Mouse (Mus musculus) T-helper 17 cell (primary cell): Measurements from ENCODE around the gene Nprl2.

Source experiments
- in situ Hi-C, 2 experiments: fragments of 300-600 bp; cut with MboI, MseI; formaldehyde crosslinking; loops; 1 replicate in 1 of 2; 2 replicates in 1 of 2; pipeline ENCODE4 v1.15.1; 2025; ENCODE audit warnings: high pct_unique_total_duplicates in 2 of 2

Gene Nprl2

GRCm38 (mm10) chr9:107533791-107534407 is 8.1 kb upstream of the Nprl2 start, which contains the start of gene Tmem115:
Gene Tmem115, plus strand, starts transcription at chr9:107533945.
- in situ Hi-C loops: loop anchor here (10.0 to 25.0 kb wide), 3 partner anchors 1089 to 1553 kb away; partner anchors contain the start of genes Abhd14a (in 1 of the 2), Abhd14b (in 1 of the 2), Ccdc51 (in 1 of the 2) and Plxnb1 (in 1 of the 2)

- in situ Hi-C loops: loop anchor here (5.0 to 25.0 kb wide), 4 partner anchors 232 to 1553 kb away; partner anchors contain the start of genes Abhd14a (in 1 of the 2), Abhd14b (in 1 of the 2), Ccdc51 (in 1 of the 2) and Plxnb1 (in 1 of the 2)
These were observed 7.4 kb upstream of the Nprl2 start for GRCm38 (mm10) chr9:107534408-107535202.

GRCm38 (mm10) chr9:107538231-107538630 is 3.8 kb upstream of the Nprl2 start:
- in situ Hi-C loops: loop anchor here (5.0 to 25.0 kb wide), 4 partner anchors 236 to 1549 kb away; partner anchors contain the start of genes Abhd14a (in 1 of the 2), Abhd14b (in 1 of the 2), Ccdc51 (in 1 of the 2) and Plxnb1 (in 1 of the 2)

- in situ Hi-C loops: loop anchor here (5.0 to 25.0 kb wide), 4 partner anchors 236 to 1549 kb away; partner anchors contain the start of genes Abhd14a (in 1 of the 2), Abhd14b (in 1 of the 2), Ccdc51 (in 1 of the 2) and Plxnb1 (in 1 of the 2)
These were observed 3.3 kb upstream of the Nprl2 start for GRCm38 (mm10) chr9:107538711-107539110.

GRCm38 (mm10) chr9:107539940-107540339 is 2.1 kb upstream of the Nprl2 start:
- in situ Hi-C loops: loop anchor here (5.0 to 25.0 kb wide), 4 partner anchors 238 to 1547 kb away; partner anchors contain the start of genes Abhd14a (in 1 of the 2), Abhd14b (in 1 of the 2), Ccdc51 (in 1 of the 2) and Plxnb1 (in 1 of the 2)

- in situ Hi-C loops: loop anchor here (25.0 kb wide), 2 partner anchors 1353 to 1547 kb away; partner anchors contain the start of genes Ccdc51 (in 1 of the 2), Plxnb1 (in 1 of the 2), Ppm1m (in 1 of the 2) and Tma7 (in 1 of the 2)
These were observed 1.6 kb upstream of the Nprl2 start for GRCm38 (mm10) chr9:107540420-107540819.

GRCm38 (mm10) chr9:107541005-107541404 is 1.0 kb upstream of the Nprl2 start:
- in situ Hi-C loops: loop anchor here (25.0 kb wide), 2 partner anchors 1354 to 1546 kb away; partner anchors contain the start of genes Ccdc51 (in 1 of the 2), Plxnb1 (in 1 of the 2), Ppm1m (in 1 of the 2) and Tma7 (in 1 of the 2)

GRCm38 (mm10) chr9:107542352-107542686 is 293 bp downstream of the Nprl2 start:
- in situ Hi-C loops: loop anchor here (25.0 kb wide), 2 partner anchors 1355 to 1545 kb away; partner anchors contain the start of genes Ccdc51 (in 1 of the 2), Plxnb1 (in 1 of the 2), Ppm1m (in 1 of the 2) and Tma7 (in 1 of the 2)

- in situ Hi-C loops: loop anchor here (25.0 kb wide), 2 partner anchors 1355 to 1545 kb away; partner anchors contain the start of genes Ccdc51 (in 1 of the 2), Plxnb1 (in 1 of the 2), Ppm1m (in 1 of the 2) and Tma7 (in 1 of the 2)
These were observed 695 bp downstream of the Nprl2 start for GRCm38 (mm10) chr9:107542721-107543120.

GRCm38 (mm10) chr9:107543299-107543698 is 1.3 kb downstream of the Nprl2 start:
- in situ Hi-C loops: loop anchor here (25.0 kb wide), 2 partner anchors 1356 to 1544 kb away; partner anchors contain the start of genes Ccdc51 (in 1 of the 2), Plxnb1 (in 1 of the 2), Ppm1m (in 1 of the 2) and Tma7 (in 1 of the 2)

GRCm38 (mm10) chr9:107544196-107544700 is 2.2 kb downstream of the Nprl2 start:
- in situ Hi-C loops: loop anchor here (25.0 kb wide), 2 partner anchors 1357 to 1543 kb away; partner anchors contain the start of genes Ccdc51 (in 1 of the 2), Plxnb1 (in 1 of the 2), Ppm1m (in 1 of the 2) and Tma7 (in 1 of the 2)

- in situ Hi-C loops: loop anchor here (25.0 kb wide), 2 partner anchors 1357 to 1543 kb away; partner anchors contain the start of genes Ccdc51 (in 1 of the 2), Plxnb1 (in 1 of the 2), Ppm1m (in 1 of the 2) and Tma7 (in 1 of the 2)
These were observed 2.7 kb downstream of the Nprl2 start for GRCm38 (mm10) chr9:107544729-107545128.

GRCm38 (mm10) chr9:107545199-107545598 is 3.2 kb downstream of the Nprl2 start:
- in situ Hi-C loops: loop anchor here (25.0 kb wide), 2 partner anchors 1358 to 1542 kb away; partner anchors contain the start of genes Ccdc51 (in 1 of the 2), Plxnb1 (in 1 of the 2), Ppm1m (in 1 of the 2) and Tma7 (in 1 of the 2)

- in situ Hi-C loops: loop anchor here (25.0 kb wide), 2 partner anchors 1358 to 1542 kb away; partner anchors contain the start of genes Ccdc51 (in 1 of the 2), Plxnb1 (in 1 of the 2), Ppm1m (in 1 of the 2) and Tma7 (in 1 of the 2)
These were observed 3.6 kb downstream of the Nprl2 start for GRCm38 (mm10) chr9:107545602-107546001.

- in situ Hi-C loops: loop anchor here (25.0 kb wide), 2 partner anchors 1360 to 1540 kb away; partner anchors contain the start of genes Ccdc51 (in 1 of the 2), Plxnb1 (in 1 of the 2), Ppm1m (in 1 of the 2) and Tma7 (in 1 of the 2)
These were observed 5.0 kb downstream of the Nprl2 start, which contains the start of gene Zmynd10 for GRCm38 (mm10) chr9:107547026-107547425. Gene Zmynd10, plus strand, starts transcription at chr9:107547298.

- in situ Hi-C loops: loop anchor here (25.0 kb wide), 2 partner anchors 1361 to 1539 kb away; partner anchors contain the start of genes Ccdc51 (in 1 of the 2), Plxnb1 (in 1 of the 2), Ppm1m (in 1 of the 2) and Tma7 (in 1 of the 2)
These were observed 5.9 kb downstream of the Nprl2 start for GRCm38 (mm10) chr9:107547957-107548356.

GRCm38 (mm10) chr9:107548820-107549219 is 6.8 kb downstream of the Nprl2 start:
- in situ Hi-C loops: loop anchor here (25.0 kb wide), 2 partner anchors 1362 to 1538 kb away; partner anchors contain the start of genes Ccdc51 (in 1 of the 2), Plxnb1 (in 1 of the 2), Ppm1m (in 1 of the 2) and Tma7 (in 1 of the 2)

- in situ Hi-C loops: loop anchor here (5.0 to 25.0 kb wide), 5 partner anchors 78 to 1538 kb away; partner anchors contain the start of genes Ccdc51 (in 1 of the 2), Pcbp4 (in 1 of the 2), Plxnb1 (in 1 of the 2) and Ppm1m (in 1 of the 2)
These were observed 7.5 kb downstream of the Nprl2 start for GRCm38 (mm10) chr9:107549297-107550074.
